29 mouse cellular contexts compared by ENCODE assay signal in the genomic region with DNA sequence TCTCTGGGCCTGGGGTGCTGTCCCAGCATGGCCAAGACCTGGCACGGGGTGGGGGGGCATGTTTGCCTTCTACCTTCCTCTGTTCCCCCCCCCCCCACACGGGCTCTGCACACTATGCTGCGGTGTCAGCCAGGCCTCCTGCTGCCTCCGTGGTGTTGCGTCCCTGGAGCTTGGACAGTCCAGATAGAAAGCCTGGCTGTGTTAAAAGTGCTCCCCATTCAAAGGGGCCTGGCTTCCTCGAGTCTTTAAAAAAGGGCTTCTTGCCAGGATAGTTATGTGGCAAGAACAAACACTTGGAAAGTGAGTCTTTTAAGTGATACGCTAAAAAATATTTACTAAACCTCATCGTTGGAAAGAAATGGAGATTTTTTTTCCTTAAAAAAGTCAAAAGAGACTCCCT. TPM values are rescaled to one million over a fixed set of nuclear protein-coding genes. Genes with fewer than 3 reads are reported as not detected.
DNase-seq lines count a peak whose midpoint lies in the region; ATAC-seq and TF ChIP-seq lines count a peak whose summit lies in the region.
"Had no signal": no experiment of that assay in that cellular context is flagged by ENCODE, and none has a peak within 500 bp of the region (broad histone marks: within the 10 kb centered on the region; RNA-seq: fewer than 3 reads in every experiment).

No protein-coding gene starts in this region.

- no peak overlapping the region for H3K4me2 ChIP-seq in lung, embryonic 14.5 days
- H3K4me2 ChIP-seq in lung, embryonic 16.5 days (ENCODE audit: low read depth, low read length): no peak overlapping the region
- H3K4me2 ChIP-seq: embryonic facial prominence, embryonic 13.5 days; forebrain, embryonic 12.5 days; forebrain, embryonic 15.5 days; heart, embryonic 13.5 days; hindbrain, embryonic 12.5 days; hindbrain, embryonic 15.5 days had no signal

- no peak for TF ChIP-seq CTCF in lung, embryonic 14.5 days (IDR thresholded peaks at IDR 0.05; ENCODE audit: low read depth)

- peak; percentile 54; the same call in 1 of the 2 replicates for ATAC-seq in lung, embryonic 14.5 days (ENCODE audit: insufficient read depth)
- peak; percentile 63; the same call in 1 of the 2 replicates for ATAC-seq in lung, embryonic 16.5 days (ENCODE audit: low read depth)
- ATAC-seq: CD4-positive, CD25-positive, alpha-beta regulatory T cell, adult 4 months; forebrain, embryonic 15.5 days; Patski had no signal

- no peaks in the 10 kb centered on the region for H3K36me3 ChIP-seq in lung, embryonic 14.5 days (ENCODE audit: insufficient read depth)
- no peaks in the 10 kb centered on the region for H3K36me3 ChIP-seq in lung, embryonic 16.5 days (ENCODE audit: control insufficient read depth, insufficient read depth, low read length)
- H3K36me3 ChIP-seq: embryonic facial prominence, embryonic 13.5 days; forebrain, embryonic 12.5 days; forebrain, embryonic 15.5 days; heart, embryonic 13.5 days; hindbrain, embryonic 12.5 days had no signal

- H3K27ac ChIP-seq in lung, embryonic 14.5 days (ENCODE audit: low read depth): no peak overlapping the region
- H3K27ac ChIP-seq in lung, embryonic 16.5 days (ENCODE audit: low read length): no peak overlapping the region
- H3K27ac ChIP-seq: embryonic facial prominence, embryonic 10.5 days; embryonic facial prominence, embryonic 13.5 days; forebrain, embryonic 12.5 days; forebrain, embryonic 15.5 days; heart, embryonic 13.5 days; hindbrain, embryonic 12.5 days; hindbrain, embryonic 15.5 days had no signal

- 47% methylated on average over 8 of the region's 8 CpGs for WGBS in lung, embryonic 14.5 days
- WGBS in lung, embryonic 16.5 days: 32% methylated on average over 8 of the region's 8 CpGs

- no peak overlapping the region for H3K4me3 ChIP-seq in lung, embryonic 14.5 days (ENCODE audit: low read depth, low read length)
- H3K4me3 ChIP-seq in lung, embryonic 16.5 days (ENCODE audit: low read length): no peak overlapping the region
- H3K4me3 ChIP-seq: embryonic facial prominence, embryonic 13.5 days; erythroblast, embryonic 14.5 days; forebrain, embryonic 12.5 days; forebrain, embryonic 15.5 days; heart, embryonic 13.5 days; hindbrain, embryonic 12.5 days; hindbrain, embryonic 15.5 days had no signal

- no peaks in the 10 kb centered on the region for H3K27me3 ChIP-seq in lung, embryonic 14.5 days (ENCODE audit: insufficient read depth, low read length)
- H3K27me3 ChIP-seq in lung, embryonic 16.5 days (ENCODE audit: control insufficient read depth, insufficient read depth, low read depth, low read length): no peaks in the 10 kb centered on the region; the same call in 1 of the 2 replicates
- H3K27me3 ChIP-seq: forebrain, embryonic 15.5 days; hindbrain, embryonic 12.5 days; hindbrain, embryonic 15.5 days; Patski had no signal

- no peaks in the 10 kb centered on the region for H3K4me1 ChIP-seq in lung, embryonic 14.5 days (ENCODE audit: insufficient read depth)
- H3K4me1 ChIP-seq in lung, embryonic 16.5 days (replicated peaks; ENCODE audit: control insufficient read depth, insufficient read depth, low read length): peaks cover 10% of the 10 kb centered on the region
- H3K4me1 ChIP-seq: forebrain, embryonic 15.5 days; heart, embryonic 13.5 days; hindbrain, embryonic 12.5 days; hindbrain, embryonic 15.5 days had no signal

- peak; percentile 49 for DNase-seq in lung, embryonic 14.5 days
- DNase-seq in lung, postnatal 10 days: no peak
- peak; percentile 52 for DNase-seq in NIH3T3 (ENCODE audit: low read depth)
- peak; percentile 28 for DNase-seq in lung, postnatal 25 days (ENCODE audit: low spot score)
- no peak for DNase-seq in urinary bladder, postnatal 25 days (ENCODE audit: low spot score)
- no peak for DNase-seq in kidney, postnatal 4 days
- no peak for DNase-seq in cerebellum, postnatal 10 days
- DNase-seq: adrenal gland, adult 2 months; adrenal gland, postnatal 14 days; cerebellum, adult 11 months; cerebellum, adult 2 months; cerebellum, adult 9-11 months; cerebellum, postnatal 36 days; embryo, embryonic 11 days; gastrocnemius, postnatal 10 days; gastrocnemius, postnatal 36 days; heart, postnatal 14 days; heart, postnatal 4 days had no signal

- no peak overlapping the region for H3K9ac ChIP-seq in lung, embryonic 14.5 days
- no peak overlapping the region for H3K9ac ChIP-seq in lung, embryonic 16.5 days (ENCODE audit: low read length)
- H3K9ac ChIP-seq: embryonic facial prominence, embryonic 13.5 days; forebrain, embryonic 12.5 days; forebrain, embryonic 15.5 days; heart, embryonic 13.5 days; hindbrain, embryonic 12.5 days; hindbrain, embryonic 15.5 days had no signal

- no peaks in the 10 kb centered on the region for H3K9me3 ChIP-seq in lung, embryonic 14.5 days (ENCODE audit: low read depth, low read length)
- H3K9me3 ChIP-seq in lung, embryonic 16.5 days (ENCODE audit: control insufficient read depth, low read length): no peaks in the 10 kb centered on the region
- H3K9me3 ChIP-seq: embryonic facial prominence, embryonic 10.5 days; embryonic facial prominence, embryonic 13.5 days; forebrain, embryonic 12.5 days; forebrain, embryonic 15.5 days; heart, embryonic 13.5 days; hindbrain, embryonic 12.5 days; hindbrain, embryonic 15.5 days had no signal

RNA-seq across cellular contexts. Expression of a gene that starts 55.4 kb away (rescaled TPM):
- polyA plus RNA-seq in lung, embryonic 14.5 days (2014; fragmentation: Nextera tagmentation; extraction: Ambion mirVana): 25.7 and 27.1 TPM in 2 replicates
- 26.5 and 27.0 TPM in 2 replicates for polyA plus RNA-seq in lung, embryonic 16.5 days (2015; fragmentation: Nextera tagmentation; extraction: Ambion mirVana)

Comparison
In these comparisons a context has a peak if more than half of its experiments do, and no peak if none do; other contexts are left out.
1. DNase-seq: peak in lung, embryonic 14.5 days (single experiment), NIH3T3 (single experiment) and lung, postnatal 25 days (single experiment); none in lung, postnatal 10 days (single experiment), urinary bladder, postnatal 25 days (single experiment), kidney, postnatal 4 days (0 of 2) and cerebellum, postnatal 10 days (0 of 2).